Mouse (Mus musculus) limb, embryonic 14.5 days (tissue): Measurements from ENCODE around the gene Adrb1. TPM values are rescaled to one million over a fixed set of nuclear protein-coding genes. Genes with fewer than 3 reads are reported as not detected.
A peak's percentile ranks its signal among the peaks of the same experiment; 100 is the strongest.

ENCODE experiments used
- ATAC-seq: fragments of 200-750 bp; cut with Nextera tagmentation; 2 replicates; pipeline ENCODE4 v1.8.0; 2017; ENCODE audit warnings: low read depth, moderate number of reproducible peaks, moderate TSS enrichment; ENCODE audit not compliant: low FRiP score
- DNase-seq: peaks from one replicate; pipeline ENCODE4 v3.0.0-alpha.2; 2015; ENCODE audit warnings: low spot score
- H3K27ac ChIP-seq: fragments of 300-500 bp; sonication (generic); replicated peaks from 2 replicates; pipeline ENCODE4 v1.5.1; 2014; ENCODE audit warnings: low read depth, mild to moderate bottlenecking, low read length, moderate library complexity, mixed read lengths
- H3K27me3 ChIP-seq: fragments of 300-500 bp; sonication (generic); 2 replicates; pipeline ENCODE4 v1.6.1; 2014; ENCODE audit warnings: low read length, mixed read lengths; ENCODE audit not compliant: control insufficient read depth, insufficient read depth
- H3K36me3 ChIP-seq: fragments of 300-500 bp; sonication (generic); 2 replicates; pipeline ENCODE4 v1.6.1; 2014; ENCODE audit warnings: mild to moderate bottlenecking, low read length, moderate library complexity, mixed read lengths; ENCODE audit not compliant: control insufficient read depth, insufficient read depth
- H3K4me1 ChIP-seq: fragments of 300-500 bp; sonication (generic); 2 replicates; pipeline ENCODE4 v1.6.1; 2014; ENCODE audit warnings: antibody characterized with exemption, low read length, mixed read lengths; ENCODE audit not compliant: control insufficient read depth, insufficient read depth
- H3K4me2 ChIP-seq: fragments of 300-500 bp; sonication (generic); replicated peaks from 2 replicates; pipeline ENCODE4 v1.6.1; 2014; ENCODE audit warnings: low read depth, mild to moderate bottlenecking, low read length, moderate library complexity; ENCODE audit not compliant: severe bottlenecking
- H3K4me3 ChIP-seq: fragments of 300-500 bp; sonication (generic); replicated peaks from 2 replicates; pipeline ENCODE4 v1.5.1; 2014; ENCODE audit warnings: low read length
- H3K9ac ChIP-seq: fragments of 300-500 bp; sonication (generic); 2 replicates; pipeline ENCODE4 v1.6.1; 2014; ENCODE audit warnings: mild to moderate bottlenecking, low read depth, low read length, moderate library complexity; ENCODE audit not compliant: severe bottlenecking
- H3K9me3 ChIP-seq: fragments of 300-500 bp; sonication (generic); 2 replicates; pipeline ENCODE4 v1.6.1; 2016; ENCODE audit warnings: low read length; ENCODE audit not compliant: control insufficient read depth
- POLR2A ChIP-seq: fragments of 200-500 bp; IDR thresholded peaks from 2 replicates; pipeline ENCODE4 v1.8.0; 2012; ENCODE audit warnings: inconsistent platforms, mild to moderate bottlenecking, moderate library complexity, borderline replicate concordance; ENCODE audit not compliant: insufficient read depth, insufficient read length; ENCODE audit errors: extremely low read depth
- WGBS: fragments of 180-500 bp; shearing (Covaris S2); extraction: QIAGEN DNeasy Blood & Tissue Kit; methylation state at CpG from one replicate; pipeline ENCODE4 v1.1.7; 2014; 5-methylcytosine and 5-hydroxymethylcytosine counted together
- polyA plus RNA-seq, 2 experiments: library from polyadenylated mRNA; depleted of rRNA in 1 of 2; stranded (reverse) in 1 of 2; unstranded in 1 of 2; fragments of >200 nt; fragmentation: Nextera tagmentation in 1 of 2; extraction: Ambion mirVana in 1 of 2; gene quantifications; 2 replicates each; pipeline versions ENCODE4 v1.2.1 to v1.2.3; 2012 to 2014

Adrb1 gene
- polyA plus RNA-seq, 2 experiments = 1.3 to 1.7 TPM

DNA sequence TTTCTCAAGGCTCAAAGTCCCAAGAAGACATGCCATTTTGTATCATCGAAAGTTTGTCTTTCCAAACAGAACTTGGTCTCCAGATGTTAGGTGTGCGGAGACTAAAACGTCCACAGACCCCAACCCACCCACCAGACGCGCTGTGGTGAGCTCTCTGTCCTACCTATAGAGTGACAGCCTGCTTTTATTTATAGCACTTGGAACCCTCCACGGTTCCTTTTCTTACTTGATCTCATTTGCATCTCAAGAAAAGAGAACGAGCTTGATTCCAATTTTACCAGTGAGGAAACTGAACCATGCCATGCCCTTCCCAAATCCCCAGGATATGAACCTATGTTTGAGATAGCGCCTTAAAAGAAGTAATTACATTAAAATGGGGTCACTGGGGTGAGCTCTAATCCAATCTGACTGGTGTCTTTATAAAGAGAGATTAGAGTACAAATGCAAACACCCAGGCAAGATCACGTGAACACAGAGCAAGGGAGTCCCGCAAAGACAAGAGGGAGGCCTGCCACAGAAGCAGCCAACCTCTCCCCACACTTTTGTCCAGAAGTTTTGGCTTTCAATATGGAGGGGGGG lies 51.5 kb downstream of the Adrb1 start:
- no peak for DNase-seq
- no peak overlapping the region for H3K9ac ChIP-seq

DNA sequence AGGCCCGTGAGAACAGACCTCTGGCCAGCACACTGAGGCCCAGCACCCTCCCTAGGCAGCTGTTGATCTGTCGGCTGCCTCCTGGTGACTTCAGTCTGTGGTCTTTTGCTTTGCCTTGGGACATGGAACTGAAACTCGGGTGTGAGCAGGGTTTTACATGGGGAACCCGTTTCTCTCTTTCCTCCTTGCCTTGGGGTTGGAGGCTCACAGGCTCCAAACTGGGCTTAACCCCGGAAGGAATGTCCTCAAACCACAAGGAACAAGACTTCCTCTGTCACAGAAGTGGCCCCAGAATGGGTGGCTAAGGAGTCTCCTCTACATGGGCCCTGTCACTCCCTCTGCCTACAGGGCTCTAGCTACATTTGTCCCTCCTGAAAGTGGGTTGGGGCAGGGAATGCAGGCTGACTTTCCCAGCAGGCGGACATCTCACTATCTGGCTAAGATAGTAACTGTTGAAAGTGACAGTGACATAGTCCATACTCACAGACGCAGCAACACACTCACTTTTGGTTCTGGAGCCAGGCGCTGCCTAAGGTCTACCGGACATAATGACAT lies 52.5 kb downstream of the Adrb1 start:
- peaks cover 17% of the 10 kb centered on the region; the same call in 1 of the 2 replicates for H3K27me3 ChIP-seq
- TF ChIP-seq POLR2A = no peak

More for the DNA sequence above, 51.5 kb downstream of the Adrb1 start:
- Histone ChIP-seq H3K27ac (no peak overlapping the region), H3K36me3 (no peaks in the 10 kb centered on the region), H3K4me1 (peaks cover 12% of the 10 kb centered on the region; the same call in 1 of the 2 replicates), H3K27me3 (peaks cover 17% of the 10 kb centered on the region; the same call in 1 of the 2 replicates), H3K9me3 (no peaks in the 10 kb centered on the region), H3K4me2 (no peak overlapping the region), H3K4me3 (no peak overlapping the region)
- no peak for ATAC-seq
- WGBS = 72% methylated on average over 10 of the region's 10 CpGs
- TF ChIP-seq POLR2A = no peak

DNA sequence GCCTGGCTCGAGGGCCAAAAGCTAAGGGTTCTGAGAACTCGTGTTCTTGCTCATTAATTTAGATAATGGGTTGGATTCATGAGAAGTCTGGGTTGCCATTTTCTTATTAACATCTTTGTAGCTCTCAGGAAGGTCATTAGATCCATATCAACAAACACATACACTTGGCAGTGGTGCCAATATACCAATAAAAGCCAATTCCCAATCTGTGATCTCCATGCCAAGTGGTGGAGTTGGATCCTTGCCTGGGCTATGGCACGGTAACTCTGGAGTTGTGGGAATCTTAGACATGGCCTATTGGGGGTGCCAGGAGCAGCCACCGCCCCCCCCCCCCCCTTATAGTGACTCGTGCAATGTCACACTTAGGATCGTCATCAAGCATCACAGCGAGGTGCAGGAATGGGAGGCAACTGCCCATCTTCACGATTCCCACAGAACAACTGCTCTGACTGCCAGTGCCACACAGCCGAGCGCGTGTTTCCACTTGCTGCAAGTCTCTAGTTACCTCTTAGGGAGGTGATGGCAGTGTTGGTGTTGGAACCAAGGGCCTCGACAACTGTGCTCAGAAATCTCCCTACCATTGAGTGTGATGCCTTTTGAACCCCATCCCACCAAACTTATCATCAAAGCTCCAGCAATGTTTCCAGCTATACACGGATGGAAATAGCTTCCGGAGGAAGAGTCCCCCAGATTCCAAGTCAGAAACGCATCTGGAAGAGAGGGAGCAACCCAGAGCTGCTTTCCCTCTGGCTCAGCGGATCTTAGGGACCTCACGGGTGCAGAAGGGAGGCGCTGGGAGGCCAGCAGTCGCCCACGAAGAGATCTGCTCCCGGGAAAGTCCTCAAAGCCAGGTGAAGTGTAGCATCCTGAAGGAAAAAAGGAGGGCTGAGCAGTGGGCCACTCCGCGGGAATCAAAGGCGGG lies 53.2 kb downstream of the Adrb1 start:
- TF ChIP-seq POLR2A = no peak
- H3K36me3 ChIP-seq = no peaks in the 10 kb centered on the region
- peak overlapping the region; percentile 48 for H3K9ac ChIP-seq
- ATAC-seq = no peak
- peak overlapping the region; percentile 27 for H3K4me3 ChIP-seq
- no peaks in the 10 kb centered on the region for H3K9me3 ChIP-seq
- peak overlapping the region; percentile 56 for H3K4me2 ChIP-seq
- H3K27ac ChIP-seq = no peak overlapping the region
- no peak for DNase-seq
- WGBS = 28% methylated on average over 23 of the region's 24 CpGs
- peaks cover 12% of the 10 kb centered on the region; the same call in 1 of the 2 replicates for H3K4me1 ChIP-seq
- peaks cover 17% of the 10 kb centered on the region; the same call in 1 of the 2 replicates for H3K27me3 ChIP-seq

More for the DNA sequence above, 52.5 kb downstream of the Adrb1 start:
- DNase-seq = no peak
- peaks cover 12% of the 10 kb centered on the region; the same call in 1 of the 2 replicates for H3K4me1 ChIP-seq
- H3K4me2 ChIP-seq = no peak overlapping the region
- no peak overlapping the region for H3K9ac ChIP-seq
- H3K9me3 ChIP-seq = no peaks in the 10 kb centered on the region
- no peak overlapping the region for H3K27ac ChIP-seq
- no peaks in the 10 kb centered on the region for H3K36me3 ChIP-seq
- ATAC-seq = no peak
- WGBS = 73% methylated on average over 9 of the region's 9 CpGs
- H3K4me3 ChIP-seq = no peak overlapping the region

DNA sequence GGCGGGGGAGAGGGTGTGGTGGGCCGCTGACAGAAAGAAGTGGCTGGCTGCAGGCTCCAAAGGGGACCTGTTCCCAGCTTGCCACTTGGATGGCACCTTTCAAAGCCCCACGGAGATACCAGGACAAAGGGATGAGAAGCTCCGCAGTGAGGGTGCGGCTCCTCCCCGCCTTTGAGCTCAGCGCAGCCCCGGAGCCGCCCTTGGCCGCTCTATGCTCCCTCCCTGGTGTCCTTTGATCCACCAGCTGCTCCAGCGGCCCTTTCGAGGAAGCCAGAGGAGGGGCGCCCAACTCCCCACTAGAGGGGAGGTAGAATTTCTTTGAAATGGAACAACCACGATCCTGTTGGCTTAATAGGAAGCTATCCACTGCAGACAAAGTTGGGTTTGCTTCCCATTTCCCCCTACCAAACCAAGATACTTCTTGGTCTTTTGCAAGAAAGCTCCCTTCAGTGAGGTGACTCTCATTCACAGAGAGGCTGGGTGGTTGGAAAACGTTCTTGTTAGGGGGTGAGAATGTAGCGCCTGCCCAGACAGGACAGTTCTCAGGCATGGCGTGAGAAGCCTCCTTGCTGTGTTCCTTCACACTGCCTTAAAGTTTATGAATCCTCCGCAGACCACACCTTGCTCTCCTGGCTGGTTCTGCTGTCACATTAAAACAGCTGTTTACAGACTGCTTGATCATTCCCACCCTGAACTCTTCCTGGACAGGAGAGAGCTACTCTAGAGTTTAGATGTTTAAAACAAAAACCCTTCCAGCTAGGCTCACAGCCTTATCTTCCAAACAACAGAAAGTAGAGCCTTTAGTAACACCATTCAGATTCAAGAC lies 54.1 kb downstream of the Adrb1 start:
- H3K4me3 ChIP-seq = peak overlapping the region; percentile 27
- 4% methylated on average over 18 of the region's 18 CpGs for WGBS
- H3K27me3 ChIP-seq = peaks cover 17% of the 10 kb centered on the region; the same call in 1 of the 2 replicates
- H3K27ac ChIP-seq = no peak overlapping the region
- H3K9me3 ChIP-seq = no peaks in the 10 kb centered on the region
- TF ChIP-seq POLR2A = no peak
- no peaks in the 10 kb centered on the region for H3K36me3 ChIP-seq
- peak overlapping the region; percentile 56 for H3K4me2 ChIP-seq
- DNase-seq (peak; percentile 26), ATAC-seq (no peak)
- peak overlapping the region; percentile 48 for H3K9ac ChIP-seq
- peaks cover 12% of the 10 kb centered on the region; the same call in 1 of the 2 replicates for H3K4me1 ChIP-seq
